Mouse (Mus musculus) kidney, postnatal 14 days (tissue): ENCODE data around the gene Tnfrsf12a.

Experiments
- DNase-seq: peaks from one replicate; pipeline ENCODE4 v3.0.0; 2022; ENCODE audit warnings: mixed read lengths

Tnfrsf12a gene

DNA sequence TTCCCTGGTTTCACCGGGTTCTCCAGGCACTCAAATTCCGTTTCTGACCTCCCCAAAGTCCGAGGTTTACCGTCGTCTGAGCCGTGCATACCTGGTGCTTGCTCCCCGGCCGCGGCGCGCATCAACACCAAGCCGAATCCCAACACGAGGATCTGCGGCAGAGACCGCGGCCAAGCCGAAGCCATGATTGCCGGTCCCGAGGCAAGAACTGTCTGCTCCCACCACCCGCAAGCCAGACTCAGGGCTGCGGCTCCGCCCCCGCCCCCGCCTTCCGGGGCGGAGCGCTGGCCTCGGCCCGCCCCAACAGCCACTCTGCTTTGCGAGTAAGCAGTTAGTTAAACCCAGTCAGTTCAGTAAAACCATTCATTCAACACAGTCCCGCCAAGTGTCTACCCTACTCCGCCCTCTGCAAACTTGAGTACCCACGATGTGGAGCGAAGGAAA, at the start of gene Tnfrsf12a:
TSS of gene Tnfrsf12a (minus strand) at position 233 of the 444 bp plus-strand sequence.
- peak; percentile 91 for DNase-seq

DNA sequence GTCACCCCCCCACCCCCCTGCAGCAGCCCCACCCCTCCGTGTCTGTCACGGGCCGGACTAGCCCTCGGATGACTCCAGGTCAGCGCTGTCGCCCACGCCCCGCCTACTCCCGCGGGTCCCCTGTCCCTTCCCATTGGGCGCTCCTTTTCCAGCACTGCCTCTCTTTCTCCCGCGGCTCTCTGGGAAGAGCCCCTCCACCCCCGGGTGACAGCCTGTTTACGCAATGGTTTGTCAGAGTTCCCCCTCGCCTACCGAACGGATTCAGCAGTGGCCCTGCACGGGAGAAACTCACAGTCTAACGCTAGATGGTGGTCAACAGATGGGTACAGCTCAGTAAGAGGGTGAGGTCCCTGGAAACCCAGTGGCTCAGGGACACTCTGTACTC, 49.5 kb upstream of the Tnfrsf12a start:
- peak; percentile 87 for DNase-seq

DNA sequence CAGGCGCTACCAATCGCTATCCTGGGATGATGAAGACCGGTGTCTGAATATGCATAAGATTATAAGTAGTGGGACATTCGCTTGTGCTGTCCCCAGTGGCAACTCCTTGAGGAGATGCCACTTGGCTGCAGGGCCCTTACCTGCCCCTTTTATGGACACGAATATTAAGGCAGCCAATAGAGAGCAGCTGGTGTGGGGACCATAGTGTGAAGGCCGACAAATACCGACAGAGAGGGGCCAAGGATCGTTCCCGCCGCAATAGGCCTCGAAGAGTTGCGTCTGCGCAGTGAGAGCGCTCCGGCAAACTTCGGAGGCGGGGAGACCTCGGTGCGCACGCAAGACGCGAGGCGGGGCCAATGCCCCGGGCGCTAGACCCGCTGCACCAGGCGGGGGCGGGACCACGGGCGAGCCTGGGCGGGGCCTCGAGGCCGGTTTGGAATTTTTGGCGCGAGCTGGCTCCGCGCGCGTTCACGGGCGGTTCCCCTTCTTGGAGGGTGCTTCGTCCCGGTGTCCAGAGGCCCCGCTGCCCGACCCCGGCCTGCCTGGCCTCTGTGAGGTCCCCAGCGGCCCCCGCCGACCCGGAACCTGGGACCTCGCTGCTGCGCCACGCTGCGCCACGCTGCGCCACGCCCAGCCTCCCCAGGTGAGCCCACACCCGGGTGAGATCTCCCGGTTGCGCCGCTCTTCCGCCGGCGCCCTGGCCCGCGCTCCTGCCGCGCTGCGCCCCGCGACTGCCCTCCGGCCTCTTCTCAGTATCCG, 48.9 kb upstream of the Tnfrsf12a start, which contains the start of gene Pkmyt1:
TSS of gene Pkmyt1 (plus strand) at position 338 of the 759 bp plus-strand sequence.
- peak; percentile 97 for DNase-seq

DNA sequence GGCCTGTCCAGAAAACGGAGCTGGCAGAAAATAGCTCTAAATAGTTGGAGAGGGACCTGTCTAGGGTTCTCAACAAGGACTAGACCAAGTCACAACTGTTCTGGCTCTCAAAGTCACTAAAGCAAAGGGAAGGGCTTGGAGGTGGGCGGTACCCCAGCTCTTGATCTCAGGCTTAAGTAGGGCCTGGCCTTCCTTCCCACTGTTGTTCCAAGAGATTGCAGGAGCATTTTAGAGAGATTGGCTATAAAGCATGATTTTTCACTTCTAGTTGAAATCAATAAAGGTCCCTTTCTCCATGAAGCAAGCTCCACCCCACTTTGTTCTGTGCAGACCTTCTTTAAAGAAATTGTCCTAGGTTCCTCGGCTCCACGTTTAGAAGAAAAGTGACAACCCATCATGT, 48.2 kb upstream of the Tnfrsf12a start:
- DNase-seq: no peak

DNA sequence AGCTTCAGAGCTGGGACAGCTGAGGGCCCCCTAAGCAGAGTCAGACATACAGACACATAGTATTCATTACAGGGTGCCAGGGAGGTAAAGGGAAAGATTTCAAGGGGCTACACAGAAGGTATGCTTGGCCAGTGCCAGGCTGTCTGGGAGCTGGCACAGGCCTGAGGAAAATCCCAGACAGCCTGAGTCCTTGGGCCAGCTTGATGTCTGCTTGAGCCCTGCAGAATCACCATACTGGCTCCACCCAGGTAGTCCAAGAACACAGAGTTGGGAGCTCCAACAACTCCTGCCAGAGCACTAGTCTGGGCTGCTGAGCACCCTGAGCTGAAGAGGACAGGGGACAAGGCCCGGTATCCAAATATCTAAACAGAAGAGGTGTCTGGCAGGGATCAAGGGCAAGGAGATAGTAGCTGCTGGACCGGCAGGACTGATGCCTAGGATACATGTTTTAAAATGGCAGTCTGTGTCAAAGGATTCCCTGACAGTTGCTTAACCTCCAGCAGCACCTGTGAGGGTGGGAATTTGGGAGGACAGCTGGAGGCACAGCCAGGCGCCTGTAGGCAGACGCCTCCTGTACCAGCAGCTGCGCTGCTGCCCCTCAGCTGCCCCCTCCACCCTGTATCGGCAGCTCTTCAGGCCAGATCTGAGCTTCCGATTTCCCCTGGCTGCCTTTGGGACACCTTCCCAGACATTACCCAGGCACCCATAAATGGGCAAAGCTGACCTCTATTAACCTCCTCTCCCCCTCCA, 45.3 kb upstream of the Tnfrsf12a start, which contains the start of gene 1520401A03Rik:
TSS of gene 1520401A03Rik (minus strand) at position 408 of the 750 bp plus-strand sequence.
- no peak for DNase-seq

DNA sequence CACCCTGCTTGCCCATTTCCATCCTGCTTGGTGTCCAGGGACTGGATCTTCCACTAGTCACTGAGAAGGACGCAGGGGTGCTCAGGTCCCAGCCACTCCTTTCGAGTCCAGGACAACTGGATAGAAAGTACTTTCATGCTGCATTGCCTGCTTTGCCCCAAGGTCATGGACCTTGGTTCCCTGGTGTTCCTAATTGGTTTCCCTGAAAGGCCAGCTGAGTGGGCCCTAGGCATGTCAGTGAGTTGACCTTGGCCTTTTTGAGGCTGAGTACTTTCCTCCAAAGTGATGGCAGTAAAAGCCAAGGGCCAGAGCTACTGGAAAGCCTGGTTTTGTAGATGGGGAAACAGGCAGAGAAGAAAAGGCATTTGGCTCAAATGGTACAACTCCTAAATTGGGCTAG, 44.6 kb upstream of the Tnfrsf12a start:
- no peak for DNase-seq

DNA sequence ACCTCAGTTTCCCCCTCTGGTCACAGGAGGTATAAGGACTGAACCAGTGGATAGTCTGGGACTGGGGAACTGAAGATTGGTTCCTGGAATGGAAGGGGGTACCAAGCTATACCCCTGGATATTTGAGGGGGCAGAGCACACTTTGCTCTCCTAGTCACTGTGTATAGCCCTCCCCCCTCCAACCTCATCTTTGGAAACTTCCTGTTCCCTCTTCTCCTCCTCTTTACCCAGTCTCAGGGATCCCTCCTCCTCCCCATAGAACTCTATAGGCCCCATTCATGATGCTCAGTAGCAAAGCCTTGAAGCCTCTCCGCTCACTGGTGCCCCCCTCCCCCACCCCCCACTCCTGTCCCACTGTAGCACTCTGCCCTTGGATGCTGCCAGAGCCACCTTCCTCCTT, 42.2 kb upstream of the Tnfrsf12a start:
- DNase-seq: no peak

DNA sequence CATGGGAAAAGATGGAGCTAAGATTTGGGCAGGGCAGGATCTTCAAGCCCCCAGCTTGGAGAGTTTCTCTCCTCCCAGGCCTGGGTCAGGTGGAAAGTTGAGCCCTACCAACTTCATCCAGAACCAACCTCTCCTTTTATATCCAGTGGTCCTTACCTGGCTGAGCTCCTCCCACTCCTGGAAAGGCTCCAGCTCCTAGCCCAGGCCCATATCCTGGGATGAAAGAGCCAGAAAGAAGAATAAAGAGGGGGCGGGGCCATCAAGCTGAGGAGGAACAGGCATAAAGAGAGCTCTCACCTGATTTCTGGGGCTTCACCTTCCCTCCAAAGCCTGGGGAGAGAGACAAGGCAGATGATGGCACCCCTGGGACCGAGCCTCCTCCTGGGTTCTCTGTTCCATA, 39.7 kb upstream of the Tnfrsf12a start:
- DNase-seq: no peak

DNA sequence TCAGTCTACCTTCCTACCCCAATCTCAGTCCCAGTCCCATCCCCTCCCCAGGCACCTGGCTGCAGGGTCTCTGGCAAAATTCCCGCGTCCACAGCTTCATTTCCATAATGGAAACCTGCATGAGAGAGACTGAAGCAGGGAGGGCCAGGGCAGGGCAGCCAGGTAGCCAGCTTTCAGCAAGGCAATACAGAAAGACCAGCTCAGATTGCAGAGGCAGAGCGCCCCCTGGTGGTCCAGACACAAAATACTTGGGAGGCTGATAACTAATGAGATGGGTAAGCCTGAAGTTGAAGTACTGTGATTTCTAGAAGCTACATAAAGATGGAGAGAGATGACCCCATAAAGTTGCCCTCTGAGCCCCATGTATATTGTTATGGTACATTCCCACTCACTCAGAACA, 28.9 kb upstream of the Tnfrsf12a start:
- peak; percentile 79 for DNase-seq

DNA sequence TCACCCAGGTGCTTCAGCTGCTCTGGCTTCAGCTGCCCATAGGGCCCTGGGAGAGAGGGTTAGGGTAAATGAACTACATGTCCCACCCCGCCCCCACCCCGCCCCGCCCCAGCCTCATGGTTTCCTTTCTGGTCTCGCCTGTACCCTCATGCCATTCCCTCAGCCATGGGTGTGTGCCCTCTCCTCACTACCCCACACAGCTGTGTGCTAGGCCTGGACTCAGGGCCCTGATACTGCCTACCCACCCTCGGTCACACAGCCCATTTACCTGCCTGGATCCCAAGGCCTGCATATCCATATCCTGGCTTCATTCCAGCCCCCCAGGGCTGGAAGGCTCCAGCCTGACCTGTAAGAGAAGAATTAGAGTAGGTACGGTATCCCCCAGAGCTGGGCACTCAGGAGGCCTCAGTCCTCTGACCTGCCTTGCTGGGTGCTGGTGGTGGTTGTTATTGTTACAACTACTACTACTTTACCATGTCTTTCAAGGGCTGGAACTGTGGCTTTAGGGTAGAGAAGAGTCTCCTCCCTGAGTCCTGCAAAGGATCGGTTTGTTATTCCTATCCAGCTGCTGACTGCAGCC, 28.3 kb upstream of the Tnfrsf12a start:
- no peak for DNase-seq

DNA sequence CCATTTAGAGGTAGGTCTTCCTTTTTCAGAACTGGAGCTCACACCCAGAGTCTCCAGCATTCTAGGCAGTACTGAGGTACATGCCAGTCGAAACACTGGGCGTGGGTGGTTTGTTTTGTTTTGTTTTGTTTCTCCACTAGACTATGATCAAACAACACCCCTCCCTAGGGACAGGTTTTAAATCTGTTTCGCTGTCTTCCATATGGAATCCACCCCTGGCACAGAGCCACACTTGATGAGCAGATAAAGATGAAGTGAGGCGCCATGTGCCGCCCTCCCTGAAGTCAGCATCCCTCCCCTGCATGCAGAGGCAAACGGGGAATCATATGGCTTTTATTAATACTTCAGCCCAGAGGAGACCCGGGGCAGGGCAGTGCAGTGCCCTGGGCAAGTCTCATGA, 27.5 kb upstream of the Tnfrsf12a start:
- no peak for DNase-seq

DNA sequence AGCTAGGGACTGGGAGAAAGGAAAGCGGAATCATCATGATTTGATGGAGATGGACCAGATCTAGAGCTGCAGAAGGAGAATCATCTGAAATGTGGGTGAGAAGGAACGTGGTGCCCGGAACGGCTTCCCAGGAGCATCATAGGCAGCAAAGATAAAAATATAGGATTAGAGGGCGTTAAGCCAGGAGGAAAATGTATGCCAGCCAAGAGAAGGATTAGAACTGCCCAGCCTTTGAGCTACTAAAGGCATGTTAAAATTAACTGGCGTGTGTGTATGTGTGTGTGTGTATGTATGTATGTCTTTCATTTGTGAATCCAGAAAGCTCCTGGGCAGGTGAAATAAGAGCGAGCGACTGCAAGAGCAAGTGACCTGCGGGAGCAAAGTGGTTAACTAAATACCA, 26.0 kb upstream of the Tnfrsf12a start:
- no peak for DNase-seq

DNA sequence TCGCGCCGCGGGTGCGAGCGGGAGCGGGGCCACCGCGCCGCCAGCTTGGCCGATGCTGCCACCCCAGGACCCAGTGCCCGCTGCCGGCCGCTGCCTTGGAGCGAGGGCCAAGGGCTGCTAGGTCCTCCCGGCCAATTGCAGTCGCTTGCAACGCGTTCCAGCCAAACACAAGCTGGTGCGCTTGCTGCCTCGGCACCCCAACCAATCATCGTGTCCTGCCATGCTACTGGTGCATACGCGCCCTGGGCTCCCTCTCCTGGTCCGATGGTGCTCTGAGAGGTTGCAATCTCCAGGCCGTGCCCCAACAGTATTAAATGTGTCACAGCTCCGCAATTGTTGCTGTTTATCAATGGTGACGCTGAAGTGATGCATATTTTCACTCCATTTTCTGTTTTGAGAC, 22.8 kb upstream of the Tnfrsf12a start:
- DNase-seq: peak; percentile 95

DNA sequence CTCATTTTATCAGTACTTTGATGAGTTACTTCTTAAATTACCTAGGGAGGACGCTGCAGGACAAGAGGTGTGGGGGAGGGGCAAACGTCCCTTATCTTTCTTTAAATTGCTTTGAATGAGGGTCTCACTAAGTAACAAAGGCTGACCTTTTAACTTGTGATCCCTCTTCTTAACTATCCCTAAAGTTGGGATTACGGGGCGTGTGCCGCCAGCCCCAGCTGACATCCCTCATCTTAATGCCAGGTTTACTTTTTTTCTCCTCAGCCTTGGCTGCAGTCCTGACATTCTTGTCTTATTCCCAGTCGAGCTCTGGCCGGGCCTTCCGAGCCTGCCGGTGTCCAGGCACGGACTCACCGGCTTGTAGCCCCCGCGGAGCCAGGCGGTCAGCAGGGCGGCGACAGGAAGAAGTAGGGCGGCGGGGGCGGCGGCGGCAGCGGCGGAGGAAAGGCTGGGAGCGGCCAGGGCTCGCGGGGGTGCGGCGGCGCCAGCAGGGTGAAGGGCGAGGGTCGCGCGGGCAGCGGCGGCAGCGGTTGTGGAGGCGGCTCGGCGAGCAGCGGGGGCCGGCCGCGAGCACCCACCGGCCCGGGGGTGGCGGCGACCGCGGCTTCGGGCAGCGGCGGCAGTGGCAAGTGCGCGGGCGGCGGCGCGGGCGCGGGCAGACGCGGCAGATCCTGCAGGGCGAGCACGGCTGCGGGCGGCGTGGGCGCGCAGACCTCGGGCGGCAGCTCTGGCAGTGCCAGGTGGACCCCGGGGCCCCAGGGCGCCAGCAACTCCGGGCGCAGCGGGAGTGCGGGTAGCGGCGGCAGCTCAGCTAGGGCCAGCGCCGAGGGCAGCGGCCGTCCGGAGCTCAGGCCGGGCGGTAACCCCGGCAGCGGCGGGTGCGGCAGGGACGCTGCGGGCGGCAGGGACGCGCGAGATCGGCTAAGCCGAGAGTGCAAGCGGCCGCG, 22.1 kb upstream of the Tnfrsf12a start:
- peak; percentile 51 for DNase-seq

DNA sequence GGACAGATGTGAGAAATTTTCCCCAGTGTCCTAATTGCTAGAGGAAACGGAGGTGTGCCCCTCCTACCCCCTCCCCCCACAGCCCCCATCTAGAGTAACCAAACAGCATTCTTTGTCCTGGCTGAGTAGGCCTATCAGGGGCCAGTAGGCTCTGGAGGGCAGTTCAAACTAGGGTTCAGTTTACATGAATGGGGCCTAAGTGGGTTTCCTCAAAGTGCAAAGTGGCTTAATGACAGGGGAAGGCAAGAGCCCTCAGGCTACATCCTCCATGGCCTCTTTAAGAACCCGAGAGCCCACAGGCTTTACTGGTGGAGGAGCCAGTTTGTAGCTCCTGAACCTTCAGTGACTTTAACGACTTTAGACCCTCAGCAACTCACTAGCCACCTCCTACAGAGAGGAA, 18.5 kb upstream of the Tnfrsf12a start:
- no peak for DNase-seq

DNA sequence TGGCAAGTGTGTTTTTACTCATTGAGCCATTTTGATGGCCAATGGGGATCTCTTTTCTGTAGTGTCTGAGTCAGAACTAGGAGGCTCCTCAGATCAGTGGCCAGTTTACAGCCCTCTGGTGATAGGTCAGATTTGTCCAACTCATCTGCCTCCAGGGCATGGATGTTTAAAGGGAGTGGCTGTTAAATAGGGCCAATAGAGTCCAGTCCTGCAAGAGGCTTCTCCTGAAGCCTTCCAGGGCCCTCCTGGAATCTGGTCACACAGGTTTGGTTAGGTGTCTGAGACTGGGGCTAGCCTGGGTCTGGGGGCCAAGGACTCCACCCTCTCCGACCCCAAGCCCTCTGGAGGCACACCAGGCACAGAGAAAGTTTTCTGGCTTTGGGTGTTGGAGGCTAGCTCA, 17.2 kb upstream of the Tnfrsf12a start:
- DNase-seq: no peak

DNA sequence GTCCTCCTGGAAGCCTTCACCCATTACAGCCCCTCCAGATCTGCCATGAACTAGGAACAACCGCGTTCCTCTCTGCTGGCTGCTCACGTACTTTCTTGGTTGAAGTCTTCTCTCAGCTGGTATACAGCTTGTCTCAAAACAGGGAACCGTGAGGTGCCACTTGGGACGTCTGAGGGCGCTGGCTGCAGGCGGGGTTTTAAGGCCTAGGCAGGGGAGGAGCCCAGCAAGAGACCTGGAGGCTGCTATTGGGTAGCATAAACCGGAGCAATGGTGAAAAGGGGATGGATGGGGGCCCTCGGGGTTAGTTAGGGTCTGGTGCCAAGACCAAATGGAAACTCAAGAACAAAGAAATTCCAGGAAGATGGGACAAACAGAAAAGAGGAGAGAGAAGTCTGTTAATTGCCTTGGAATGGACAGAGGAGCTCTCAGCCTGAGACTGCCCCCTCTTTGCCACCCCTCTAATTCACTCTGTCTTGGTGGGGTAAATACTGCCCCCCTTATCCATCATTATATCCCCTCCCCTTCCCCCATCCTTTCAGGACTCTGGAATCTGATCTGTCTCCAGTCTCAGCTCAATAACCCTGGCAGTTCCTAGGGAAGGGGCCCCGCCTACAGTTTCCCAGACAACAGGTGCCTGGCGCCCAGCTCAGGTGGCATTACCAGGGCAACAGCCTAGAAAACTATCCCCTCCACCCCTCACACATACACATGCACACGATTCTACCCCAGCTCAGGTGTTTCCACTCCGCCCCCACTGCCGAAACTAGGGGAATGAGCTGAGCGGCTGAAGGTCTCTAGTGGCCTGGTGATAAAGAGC, 6.8 kb upstream of the Tnfrsf12a start, which contains the start of gene Cldn9:
TSS of gene Cldn9 (minus strand) at position 171 of the 817 bp plus-strand sequence.
- DNase-seq: peak; percentile 37

DNA sequence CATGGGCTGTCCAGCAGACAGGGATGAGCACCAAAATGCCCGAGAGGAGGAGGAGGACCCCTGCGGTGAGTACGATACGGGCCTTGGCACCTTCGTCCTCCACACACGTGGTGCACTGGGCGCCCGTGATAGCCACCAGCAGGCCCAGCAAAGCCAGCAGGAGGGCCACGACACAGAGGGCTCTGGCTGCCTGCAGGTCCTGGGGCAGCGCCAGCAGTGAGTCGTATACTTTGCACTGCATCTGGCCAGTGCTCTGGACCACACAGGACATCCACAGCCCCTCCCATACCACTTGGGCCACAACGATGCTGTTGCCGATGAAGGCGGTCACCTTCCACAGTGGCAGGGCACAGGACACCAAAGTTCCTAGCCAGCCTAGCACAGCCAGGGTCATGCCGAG, 6.0 kb upstream of the Tnfrsf12a start:
- no peak for DNase-seq

DNA sequence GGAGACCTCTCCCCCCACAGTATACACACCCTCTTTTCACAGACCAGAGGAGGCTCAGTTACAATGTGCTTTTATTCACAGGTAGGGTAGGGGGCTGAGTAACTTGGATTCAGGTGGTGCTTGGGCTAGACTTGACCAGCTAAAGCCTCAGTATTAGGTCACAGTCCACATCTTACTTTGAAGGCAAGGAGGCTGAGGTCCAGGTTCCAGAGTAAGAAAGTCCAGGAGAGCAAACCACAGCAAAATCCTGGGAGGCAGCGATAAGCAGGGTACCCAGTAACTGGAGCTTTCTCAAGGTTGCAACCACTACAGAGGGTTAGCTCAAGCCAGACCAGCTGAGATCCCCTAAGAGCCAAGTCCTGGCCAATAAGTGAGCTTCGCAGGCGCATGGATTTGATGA, 5.3 kb upstream of the Tnfrsf12a start:
- DNase-seq: no peak

DNA sequence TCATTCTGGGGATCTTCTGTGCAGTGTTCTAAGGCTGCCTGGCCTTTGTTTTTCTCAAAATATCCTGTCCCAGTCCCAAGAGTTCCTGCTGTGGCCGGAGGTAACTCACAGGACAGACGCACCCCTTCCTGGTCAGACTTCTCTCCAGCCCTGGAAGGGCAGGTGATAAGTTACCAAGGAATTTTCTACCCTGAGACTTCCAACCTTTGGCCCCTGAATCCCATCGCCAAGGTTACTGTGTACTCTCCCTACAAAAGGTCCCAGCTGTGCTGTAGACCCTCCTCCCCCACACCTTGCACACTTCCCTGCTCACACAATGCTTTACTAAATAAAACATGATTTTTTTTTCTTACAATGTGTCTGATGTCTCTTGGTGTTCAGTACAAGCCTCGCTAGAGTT, 4.8 kb upstream of the Tnfrsf12a start:
- DNase-seq: no peak

DNA sequence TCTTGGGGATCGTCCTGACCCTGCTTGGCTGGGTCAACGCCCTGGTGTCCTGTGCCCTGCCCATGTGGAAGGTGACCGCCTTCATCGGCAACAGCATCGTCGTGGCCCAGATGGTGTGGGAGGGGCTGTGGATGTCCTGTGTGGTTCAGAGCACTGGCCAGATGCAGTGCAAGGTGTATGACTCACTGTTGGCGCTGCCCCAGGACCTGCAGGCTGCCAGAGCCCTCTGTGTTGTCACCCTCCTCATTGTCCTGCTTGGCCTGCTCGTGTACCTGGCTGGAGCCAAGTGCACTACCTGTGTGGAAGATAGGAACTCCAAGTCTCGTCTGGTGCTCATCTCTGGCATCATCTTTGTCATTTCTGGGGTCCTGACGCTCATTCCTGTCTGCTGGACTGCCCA, 3.8 kb upstream of the Tnfrsf12a start:
- DNase-seq: peak; percentile 38

DNA sequence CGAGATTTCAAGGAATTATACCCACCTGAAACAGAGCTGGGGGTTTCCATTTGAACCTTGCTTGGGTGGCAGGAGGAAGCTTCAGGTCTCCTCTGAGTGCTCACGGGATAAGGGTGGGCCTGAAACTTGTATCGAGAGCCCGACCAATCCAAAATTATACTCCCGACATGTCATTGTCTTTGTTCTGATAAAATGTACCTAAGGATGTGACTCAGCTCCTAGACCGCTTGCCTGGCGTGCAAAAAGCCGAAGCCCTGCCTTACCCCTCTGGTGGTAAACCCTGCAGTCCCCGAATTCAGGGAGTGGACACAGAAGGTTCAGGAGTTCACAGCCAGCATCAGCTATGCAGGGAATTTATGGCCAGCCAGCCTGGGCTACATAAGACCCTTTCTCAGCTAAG, 3.1 kb upstream of the Tnfrsf12a start:
- no peak for DNase-seq
